Mouse (Mus musculus): ENCODE measurements around the gene Hoxd11. TPM values are rescaled to one million over a fixed set of nuclear protein-coding genes. Genes with fewer than 3 reads are reported as not detected.
A peak's percentile ranks its signal among the peaks of the same experiment; 100 is the strongest.

Hoxd11 gene
- total and polyA plus RNA-seq, 3 experiments = not detected

- no peak for DNase-seq
Measured at GRCm38 (mm10) chr2:74695813-74696430, 16.6 kb downstream of the Hoxd11 start.

GRCm38 (mm10) chr2:74696442-74697335 lies 17.3 kb downstream of the Hoxd11 start:
- no peak for DNase-seq

DNA sequence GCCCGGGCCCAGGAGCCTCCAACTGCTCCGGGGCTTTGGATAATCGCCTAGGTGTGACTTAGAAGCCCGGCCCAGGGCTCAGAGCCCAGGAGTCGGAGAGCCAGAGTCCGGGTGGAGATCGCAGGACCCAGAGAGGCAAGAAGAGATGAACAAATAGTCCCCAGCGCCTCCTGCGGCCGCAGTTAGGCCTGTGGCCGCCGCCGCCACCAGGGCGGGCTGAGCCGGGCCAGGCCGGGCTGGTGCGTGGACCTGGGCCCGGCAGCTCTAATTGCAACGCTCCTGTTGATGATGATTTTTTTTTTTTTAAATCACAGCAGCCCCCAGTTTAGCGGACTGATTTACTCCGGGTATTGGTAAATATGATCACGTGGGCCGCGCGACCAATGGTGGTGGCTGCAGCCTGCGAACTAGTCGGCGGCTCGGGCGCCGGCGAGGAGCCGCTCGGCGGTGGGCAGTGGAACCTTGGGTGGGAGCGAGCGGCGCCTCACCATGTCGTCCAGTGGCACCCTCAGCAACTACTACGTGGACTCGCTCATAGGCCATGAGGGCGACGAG lies 18.3 kb downstream of the Hoxd11 start, which contains the start of gene Hoxd9:
Gene Hoxd9, plus strand, starts transcription at position 161 of the 555 bp plus-strand sequence.
- DNase-seq = peak; percentile 88

GRCm38 (mm10) chr2:74698201-74699052 lies 19.1 kb downstream of the Hoxd11 start:
- DNase-seq = peak; percentile 78

DNA sequence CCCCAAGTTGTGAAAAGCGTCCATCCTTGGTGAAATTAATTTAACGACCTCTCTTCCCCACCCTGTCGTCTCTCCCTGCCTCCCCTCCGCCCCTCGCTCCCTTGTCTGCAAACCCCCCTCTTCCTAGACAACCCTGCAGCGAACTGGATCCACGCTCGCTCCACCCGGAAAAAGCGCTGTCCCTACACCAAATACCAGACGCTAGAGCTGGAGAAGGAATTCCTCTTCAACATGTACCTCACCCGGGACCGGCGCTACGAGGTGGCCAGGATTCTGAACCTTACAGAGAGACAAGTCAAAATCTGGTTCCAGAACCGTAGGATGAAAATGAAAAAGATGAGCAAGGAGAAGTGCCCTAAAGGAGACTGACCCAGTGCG lies 19.7 kb downstream of the Hoxd11 start:
- DNase-seq = peak; percentile 52

DNA sequence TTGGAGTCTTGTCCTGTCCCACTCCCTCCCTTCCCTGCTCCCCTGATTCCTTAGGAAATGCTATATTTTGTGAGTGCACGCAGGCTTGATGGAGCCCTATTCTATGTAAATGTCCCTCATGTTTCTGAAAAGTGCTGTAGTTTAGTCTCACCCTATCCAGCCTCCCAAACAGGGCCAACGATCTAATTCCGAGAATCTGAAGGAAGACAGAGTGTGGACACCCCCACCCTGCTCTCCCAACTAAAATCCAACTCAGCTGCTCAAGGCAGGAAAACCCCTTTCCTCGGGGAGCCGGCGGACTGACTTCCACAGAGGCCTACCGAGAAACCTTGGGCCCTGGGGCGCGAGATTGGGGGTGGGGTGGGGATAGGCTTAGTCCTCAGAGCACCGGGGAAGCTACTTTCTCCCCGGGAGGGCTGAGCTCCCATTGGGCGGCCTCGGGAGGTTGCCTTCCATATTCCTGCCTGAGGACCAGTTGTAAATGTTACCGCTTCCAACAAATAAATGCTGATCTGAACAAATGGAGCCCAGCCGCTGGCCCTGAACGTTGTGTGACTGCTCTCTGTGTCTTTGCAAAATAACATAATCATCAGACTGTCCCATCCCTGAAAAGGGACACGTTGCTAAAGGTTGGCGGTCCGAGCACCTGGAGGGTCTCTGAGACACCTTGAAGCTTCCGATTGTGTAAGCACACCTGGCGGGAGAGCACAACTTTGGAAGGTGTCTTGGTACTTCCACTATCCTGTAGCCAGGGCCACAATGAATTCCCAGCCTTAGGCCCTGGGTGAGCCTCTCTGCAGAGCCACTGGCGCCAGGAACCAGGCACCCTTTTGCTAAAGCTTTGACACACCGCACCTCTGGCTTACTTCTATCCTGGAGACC lies 20.5 kb downstream of the Hoxd11 start:
- no peak for DNase-seq

DNA sequence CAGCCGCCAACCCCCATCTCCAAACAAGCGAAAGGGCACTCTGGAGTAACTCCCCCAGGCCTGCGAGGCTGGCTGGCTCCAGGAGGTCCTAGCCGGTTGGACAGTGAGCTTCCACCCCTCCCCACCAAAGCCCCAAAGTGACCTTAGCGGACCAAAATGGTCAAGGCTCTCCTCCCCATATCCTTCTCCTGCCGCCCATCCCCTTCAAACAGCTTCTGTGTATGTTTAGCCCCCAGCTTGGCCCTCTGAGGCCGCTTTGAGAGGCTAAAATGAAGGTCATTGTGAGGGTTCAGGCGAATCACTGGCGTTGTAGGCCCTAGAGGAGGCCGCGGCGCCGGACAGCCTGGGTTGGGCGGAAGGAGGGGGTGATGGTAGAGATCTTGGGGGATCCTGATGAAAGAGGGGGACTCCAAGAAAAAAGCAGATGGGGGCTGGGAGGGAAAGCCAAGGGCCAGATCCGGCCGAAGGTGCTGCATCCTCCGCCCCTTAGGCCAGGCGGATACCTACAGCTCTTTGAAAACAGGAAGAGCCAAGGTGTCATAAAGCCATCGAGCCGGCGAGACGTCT lies 21.3 kb downstream of the Hoxd11 start:
- no peak for DNase-seq

DNA sequence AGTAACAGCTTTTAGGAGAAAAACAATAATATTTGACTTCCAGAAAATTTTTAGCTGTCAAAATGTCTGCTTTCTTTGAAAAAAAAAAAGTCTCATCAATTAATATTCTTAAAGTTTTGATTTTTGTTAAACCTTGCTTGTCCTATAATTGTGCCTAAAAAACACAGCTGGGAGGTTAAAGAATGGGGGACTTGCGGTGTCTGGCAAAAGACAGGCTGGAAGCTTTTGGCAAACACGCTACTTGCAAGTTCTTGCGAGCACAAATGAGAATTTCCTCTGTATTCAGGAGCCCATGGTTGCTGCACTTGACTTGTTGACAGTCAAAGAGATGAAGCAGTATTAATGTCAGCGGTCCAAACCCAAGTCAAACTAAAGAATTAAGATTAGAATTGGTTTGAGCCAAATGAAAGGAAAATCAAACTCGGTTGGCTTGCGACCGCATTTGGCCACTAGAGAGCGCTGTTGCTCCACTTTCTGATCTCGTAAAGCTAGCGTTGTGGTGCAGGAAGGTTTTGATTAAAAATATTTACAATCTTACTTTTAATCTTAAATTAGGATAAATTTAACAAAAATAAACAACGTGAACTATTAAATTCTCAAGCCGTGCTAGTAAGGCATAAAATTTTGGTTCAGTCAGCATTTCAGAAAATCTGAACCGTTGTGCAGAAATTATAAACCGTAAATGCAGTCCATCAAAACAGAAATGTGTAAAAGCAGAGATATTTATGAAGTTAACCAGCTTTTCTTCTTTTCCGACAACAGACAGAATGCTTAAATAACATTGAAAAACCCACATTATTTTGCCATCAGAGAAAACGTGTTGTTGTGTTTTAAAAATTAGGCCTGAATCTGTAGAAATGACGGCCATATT lies 22.8 kb downstream of the Hoxd11 start:
- DNase-seq = peak; percentile 72

DNA sequence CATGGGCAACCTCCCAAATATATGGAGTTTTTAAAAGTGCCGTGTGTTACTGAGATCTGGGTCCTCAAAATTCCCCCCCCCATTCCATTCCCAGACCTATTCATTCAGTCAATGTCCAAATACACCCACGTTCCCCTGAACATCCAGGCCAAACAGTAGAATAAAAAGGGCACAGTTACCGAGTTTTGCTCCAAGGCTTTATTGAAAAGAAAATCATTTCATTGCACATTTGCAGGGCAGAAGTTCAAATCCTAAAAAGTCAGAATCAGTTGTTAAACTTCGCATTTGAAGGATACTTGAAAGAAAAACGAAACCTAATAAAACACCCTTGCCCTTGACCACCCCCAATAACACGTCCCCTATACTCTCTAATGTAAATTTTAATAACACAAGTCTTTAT lies 23.5 kb downstream of the Hoxd11 start:
- DNase-seq = no peak

- DNase-seq = no peak
Measured at GRCm38 (mm10) chr2:74703317-74703716, 24.0 kb downstream of the Hoxd11 start.

DNA sequence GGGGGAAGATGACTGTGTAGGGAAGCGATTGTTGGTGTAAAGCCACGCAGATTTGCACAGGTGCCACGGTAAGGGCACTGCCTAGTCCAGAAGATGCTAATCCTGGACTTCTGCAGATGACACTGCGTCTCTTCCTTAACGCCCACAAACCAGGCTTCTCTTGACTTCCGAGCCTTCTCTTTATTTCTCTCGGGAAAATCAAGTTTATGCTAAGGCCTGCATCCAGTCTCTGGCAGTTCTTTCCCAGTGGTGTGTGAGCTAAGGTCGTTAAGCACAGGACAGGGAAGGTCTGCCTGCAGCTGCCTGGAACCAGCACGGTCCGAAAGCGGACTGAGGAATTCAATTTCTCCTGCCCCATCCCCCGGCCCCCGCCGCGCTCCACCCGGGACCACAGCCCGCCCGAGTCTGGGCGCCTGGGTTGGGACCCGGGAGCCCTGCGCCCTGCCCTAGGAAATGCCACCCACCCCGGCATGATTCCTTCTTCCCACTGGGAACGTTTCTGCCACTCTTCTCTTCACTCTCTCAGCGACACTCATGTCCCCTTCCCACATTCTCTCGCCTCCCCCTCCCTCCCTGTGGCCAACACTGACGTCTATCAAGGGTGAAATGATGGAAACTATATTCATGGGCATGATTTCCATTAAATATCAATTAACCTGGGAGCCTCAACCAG lies 24.5 kb downstream of the Hoxd11 start:
- DNase-seq = no peak

- DNase-seq = peak; percentile 91
Measured at GRCm38 (mm10) chr2:74704393-74704998, 25.1 kb downstream of the Hoxd11 start, which contains the start of gene Hoxd8. TSS of gene Hoxd8 (plus strand) at chr2:74704615.

- DNase-seq = peak; percentile 81
Measured at GRCm38 (mm10) chr2:74704999-74705466, 25.7 kb downstream of the Hoxd11 start.

DNA sequence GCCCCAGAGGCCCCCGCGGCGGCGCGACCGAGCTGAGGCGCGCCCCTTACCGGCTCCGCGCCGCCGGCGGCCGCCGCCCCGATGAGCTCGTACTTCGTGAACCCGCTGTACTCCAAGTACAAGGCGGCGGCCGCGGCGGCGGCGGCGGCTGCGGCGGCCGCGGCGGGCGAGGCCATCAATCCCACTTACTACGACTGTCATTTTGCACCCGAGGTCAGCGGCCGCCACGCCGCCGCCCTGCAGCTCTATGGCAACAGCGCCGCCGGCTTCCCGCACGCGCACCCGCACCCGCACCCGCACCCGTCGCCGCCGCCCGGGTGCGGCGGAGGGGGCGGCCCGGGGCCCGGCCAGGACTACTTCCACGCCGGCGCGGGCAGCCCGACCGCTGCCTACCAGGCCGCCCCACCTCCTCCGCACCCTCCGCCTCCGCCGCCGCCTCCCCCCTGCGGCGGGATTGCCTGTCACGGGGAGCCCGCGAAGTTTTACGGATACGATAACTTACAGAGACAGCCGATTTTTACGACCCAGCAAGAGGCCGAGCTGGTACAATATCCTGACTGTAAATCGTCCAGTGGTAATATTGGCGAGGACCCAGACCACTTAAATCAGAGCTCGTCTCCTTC lies 26.2 kb downstream of the Hoxd11 start:
- peak; percentile 88 for DNase-seq

DNA sequence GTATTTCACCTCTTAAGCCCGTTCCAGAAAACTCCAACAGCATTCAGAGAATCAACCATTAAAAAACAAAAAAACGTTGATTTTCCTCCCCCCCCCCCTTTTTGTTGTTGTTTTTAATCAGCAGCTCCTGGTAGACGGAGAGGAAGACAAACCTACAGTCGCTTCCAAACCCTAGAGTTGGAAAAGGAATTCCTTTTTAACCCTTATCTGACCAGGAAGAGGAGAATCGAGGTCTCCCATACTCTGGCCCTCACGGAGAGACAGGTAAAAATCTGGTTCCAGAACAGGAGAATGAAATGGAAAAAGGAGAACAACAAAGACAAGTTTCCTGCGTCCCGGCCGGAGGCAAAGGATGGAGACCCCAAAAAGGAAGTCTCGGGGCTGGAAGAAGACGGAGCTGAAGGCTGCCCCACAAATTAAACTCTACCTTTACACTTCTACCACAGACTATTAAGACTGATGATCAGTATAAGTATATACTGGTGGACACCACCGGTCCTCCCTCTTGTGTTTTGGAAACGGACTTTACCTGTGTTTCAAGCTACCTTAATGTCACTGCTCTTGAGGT lies 27.1 kb downstream of the Hoxd11 start:
- peak; percentile 9 for DNase-seq

DNA sequence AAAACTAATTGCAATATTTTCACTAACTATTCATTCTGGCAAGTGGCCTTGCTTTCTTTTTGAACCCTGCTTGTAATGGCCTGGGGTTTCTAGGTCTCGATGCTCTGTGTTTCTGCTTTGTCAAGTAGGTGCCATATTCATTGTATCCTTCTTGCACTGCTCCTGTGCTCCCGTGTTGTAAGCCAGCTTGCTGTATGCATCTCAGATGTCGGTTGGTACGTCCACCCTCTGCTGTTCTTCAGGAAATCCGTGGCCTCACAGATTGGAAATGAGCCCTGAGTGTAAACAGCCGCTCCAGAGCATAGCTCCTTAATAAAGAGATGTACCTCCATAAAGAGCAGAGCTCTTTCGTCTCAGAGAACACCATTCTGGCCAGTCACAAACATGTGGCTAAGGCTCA lies 28.2 kb downstream of the Hoxd11 start:
- no peak for DNase-seq

- peak; percentile 75 for DNase-seq
Measured at GRCm38 (mm10) chr2:74708676-74709075, 29.3 kb downstream of the Hoxd11 start.

Measured in adrenal gland, adult 2 months (tissue).